Mouse (Mus musculus) heart, postnatal 36 days (tissue): ENCODE results near the gene Olfr464. TPM values are rescaled to one million over a fixed set of nuclear protein-coding genes. Genes with fewer than 3 reads are reported as not detected.
"Not testable (repeated sequence)": the region's sequence is repeated elsewhere in the genome, so short reads cannot be mapped to it uniquely, and the experiment has no call there.

Experiments used
- DNase-seq, 2 experiments: peaks; one replicate each; pipeline ENCODE4 v3.0.0; 2021 to 2022
- intact Hi-C: fragments of 180-260 bp; cut with DNase I; formaldehyde crosslinking; loops from one replicate; pipeline ENCODE4 v1.15.1; 2025
- total RNA-seq, 2 experiments: library from RNA; stranded (reverse); gene quantifications; 2 replicates each; pipeline ENCODE4 v1.2.3; 2021

Gene Olfr464
- total RNA-seq, 2 experiments from 2014 or later, result not detected

DNA sequence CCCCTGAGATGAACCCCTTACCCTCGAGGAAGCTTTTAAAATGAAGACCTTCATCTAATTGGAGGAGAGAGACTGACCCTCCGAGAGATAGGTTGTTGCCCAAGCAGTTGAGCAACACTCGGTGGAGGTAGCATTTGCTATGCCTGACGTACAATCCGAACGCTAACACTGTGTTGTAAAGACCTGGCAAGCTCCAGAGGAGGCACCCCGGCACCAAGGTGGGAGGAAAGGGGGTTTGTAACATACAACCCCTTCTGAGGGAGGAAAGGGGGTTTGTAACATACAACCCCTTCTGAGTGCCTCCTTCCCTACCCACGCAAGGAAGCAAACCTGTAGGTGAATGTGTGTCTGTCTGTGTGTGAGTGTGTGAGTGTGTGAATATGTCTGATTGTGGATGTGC lies 49.0 kb downstream of the Olfr464 start:
- intact Hi-C loops, result no loop called here
- DNase-seq, result no peak

DNA sequence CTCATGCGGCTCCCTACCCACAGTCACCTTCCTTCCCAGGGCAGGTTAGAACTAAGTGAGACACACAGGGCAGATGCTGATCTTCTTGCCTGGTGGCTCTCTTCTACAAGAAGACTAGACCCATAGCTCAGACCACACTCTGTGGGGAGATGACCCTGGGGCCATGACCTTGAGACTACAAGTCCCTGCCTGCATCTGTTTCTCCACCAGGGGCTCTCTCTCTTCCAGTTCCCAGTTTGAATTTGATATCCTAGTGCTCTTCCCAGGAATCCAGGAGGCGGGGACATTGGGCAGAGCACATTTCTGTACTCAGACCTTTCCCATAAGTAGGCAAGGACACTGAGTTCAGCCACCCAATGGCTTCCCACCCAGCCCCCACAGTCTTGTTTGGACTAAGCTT lies 50.7 kb downstream of the Olfr464 start:
- DNase-seq, result no peak
- intact Hi-C loops, result no loop called here

DNA sequence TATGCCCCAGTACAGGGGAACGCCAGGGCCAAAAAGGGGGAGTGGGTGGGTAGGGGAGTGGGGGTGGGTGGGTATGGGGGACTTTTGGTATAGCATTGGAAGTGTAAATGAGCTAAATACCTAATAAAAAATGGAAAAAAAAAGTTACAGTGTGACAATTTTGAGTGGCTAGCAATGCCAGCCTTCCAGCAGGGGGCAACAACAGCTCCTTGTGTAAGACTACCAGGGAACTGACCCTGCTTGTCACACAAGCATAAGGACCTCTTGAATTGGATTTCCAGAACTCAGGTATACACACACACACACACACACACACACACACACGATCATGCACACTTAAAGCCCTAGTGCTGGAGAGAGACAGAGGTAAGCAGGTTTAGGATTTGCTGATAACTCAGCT lies 53.9 kb downstream of the Olfr464 start:
- DNase-seq, intact Hi-C loops: not testable (repeated sequence)

Other genes with a start within 250 kb of the Olfr464 start
- 10 to 100 TPM; 46.5 to 55.3 TPM for gene Supt4a, start 183.4 kb downstream of the Olfr464 start, total RNA-seq
- gene Tspoap1, start 160.4 kb downstream of the Olfr464 start, total RNA-seq, result under 1 TPM in 1 of 2 experiments, not detected in 1; 0.08 TPM
- gene Mpo, start 127.4 kb downstream of the Olfr464 start, total RNA-seq, result not detected
- not detected for gene Lpo, start 92.7 kb downstream of the Olfr464 start, total RNA-seq
- 1 to 10 TPM; 1.9 to 3.1 TPM for gene Mks1, start 67.8 kb downstream of the Olfr464 start, total RNA-seq
- gene Epx, start 45.4 kb downstream of the Olfr464 start, total RNA-seq, result not detected
- not detected for gene Olfr462, start 28.7 kb downstream of the Olfr464 start, total RNA-seq
- gene Olfr463, start 23.6 kb downstream of the Olfr464 start, total RNA-seq, result not detected
- gene Dynll2, start 66.6 kb upstream of the Olfr464 start, total RNA-seq, result 100 to 1,000 TPM; 340 to 392 TPM
- gene Srsf1, start 126.4 kb upstream of the Olfr464 start, total RNA-seq, result 10 to 100 TPM; 80.2 to 99.7 TPM
- 10 to 100 TPM; 45.0 to 46.7 TPM for gene Vezf1, start 147.3 kb upstream of the Olfr464 start, total RNA-seq
- gene Cuedc1, start 177.1 kb upstream of the Olfr464 start, total RNA-seq, result 10 to 100 TPM; 47.9 to 54.2 TPM